Mouse (Mus musculus): Measurements from ENCODE around the gene Hmg20a. TPM values are rescaled to one million over a fixed set of nuclear protein-coding genes. Genes with fewer than 3 reads are reported as not detected.
A peak's percentile ranks its signal among the peaks of the same experiment; 100 is the strongest.

Gene Hmg20a
- polyA plus RNA-seq, 1 experiment from 2014 or later, result 49.8 TPM

DNA sequence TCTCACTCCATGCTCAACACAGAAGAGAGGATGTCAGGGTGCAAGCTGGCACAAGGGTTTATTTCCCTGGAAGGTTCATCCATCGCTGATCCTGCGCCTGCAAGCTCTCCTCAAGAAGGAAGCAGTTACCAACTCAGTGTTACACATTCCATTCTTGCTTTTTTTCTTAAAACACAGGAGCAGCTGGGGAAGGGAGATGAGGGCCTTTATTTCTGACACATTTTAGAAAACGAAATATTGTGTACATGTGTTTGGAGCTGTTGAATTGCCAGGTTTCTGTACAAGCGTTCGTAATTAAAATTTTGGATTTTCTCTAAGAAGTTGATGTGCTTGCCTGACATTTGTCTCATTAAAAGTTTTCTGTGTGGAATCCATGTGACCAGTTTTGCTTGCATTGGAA lies 78.2 kb downstream of the Hmg20a start:
- ATAC-seq (ENCODE audit: low read depth) (no peak), DNase-seq (ENCODE audit: low spot score) (no peak)
- no peaks in the 10 kb centered on the region for H3K27me3 ChIP-seq (replicated peaks; ENCODE audit: control insufficient read depth, insufficient read depth, low read length)
- 64% methylated on average over 5 of the region's 5 CpGs for WGBS
- no peaks in the 10 kb centered on the region for H3K9me3 ChIP-seq (ENCODE audit: control insufficient read depth, low read length)
- H3K27ac ChIP-seq (replicated peaks; ENCODE audit: low read depth, low read length), result 0 out of 2 replicates have a peak overlapping the region, but pooled peaks have one; percentile 11
- H3K36me3 ChIP-seq (ENCODE audit: control insufficient read depth, insufficient read depth, low read length), result peaks cover 32% of the 10 kb centered on the region
- H3K4me1 ChIP-seq (ENCODE audit: control insufficient read depth, insufficient read depth, low read length), result peaks cover 31% of the 10 kb centered on the region
- H3K9ac ChIP-seq (ENCODE audit: low read depth, low read length), result no peak overlapping the region
- H3K4me2 ChIP-seq (ENCODE audit: low read depth, low read length), result no peak overlapping the region
- H3K4me3 ChIP-seq (ENCODE audit: low read depth, low read length), result no peak overlapping the region

- WGBS, result 62% methylated on average over 5 of the region's 5 CpGs
- 0 out of 2 replicates have a peak overlapping the region, but pooled peaks have one; percentile 46 for H3K27ac ChIP-seq (replicated peaks; ENCODE audit: low read depth, low read length)
Measured at GRCm38 (mm10) chr9:56497181-56497864, 78.9 kb downstream of the Hmg20a start.

GRCm38 (mm10) chr9:56499324-56500067 lies 81.1 kb downstream of the Hmg20a start:
- no peak for DNase-seq (ENCODE audit: low spot score)

More at GRCm38 (mm10) chr9:56497181-56497864, 78.9 kb downstream of the Hmg20a start:
- ATAC-seq (ENCODE audit: low read depth) (no peak), DNase-seq (ENCODE audit: low spot score) (peak; percentile 56)
- no peaks in the 10 kb centered on the region for H3K27me3 ChIP-seq (replicated peaks; ENCODE audit: control insufficient read depth, insufficient read depth, low read length)
- no peak overlapping the region for H3K9ac ChIP-seq (ENCODE audit: low read depth, low read length)
- no peak overlapping the region for H3K4me3 ChIP-seq (ENCODE audit: low read depth, low read length)
- H3K36me3 ChIP-seq (ENCODE audit: control insufficient read depth, insufficient read depth, low read length), result peaks cover 25% of the 10 kb centered on the region
- H3K9me3 ChIP-seq (ENCODE audit: control insufficient read depth, low read length), result no peaks in the 10 kb centered on the region
- H3K4me2 ChIP-seq (ENCODE audit: low read depth, low read length), result no peak overlapping the region
- peaks cover 37% of the 10 kb centered on the region for H3K4me1 ChIP-seq (ENCODE audit: control insufficient read depth, insufficient read depth, low read length)

GRCm38 (mm10) chr9:56500893-56501590 lies 82.6 kb downstream of the Hmg20a start:
- DNase-seq (ENCODE audit: low spot score) (peak; percentile 68), ATAC-seq (ENCODE audit: low read depth) (no peak)
- H3K27me3 ChIP-seq (replicated peaks; ENCODE audit: control insufficient read depth, insufficient read depth, low read length), result no peaks in the 10 kb centered on the region
- H3K36me3 ChIP-seq (ENCODE audit: control insufficient read depth, insufficient read depth, low read length), result peaks cover 1% of the 10 kb centered on the region
- peaks cover 66% of the 10 kb centered on the region for H3K4me1 ChIP-seq (ENCODE audit: control insufficient read depth, insufficient read depth, low read length)
- H3K27ac ChIP-seq (replicated peaks; ENCODE audit: low read depth, low read length), result peak overlapping the region; percentile 36
- H3K9me3 ChIP-seq (ENCODE audit: control insufficient read depth, low read length), result no peaks in the 10 kb centered on the region
- no peak overlapping the region for H3K4me3 ChIP-seq (ENCODE audit: low read depth, low read length)
- no peak overlapping the region for H3K4me2 ChIP-seq (ENCODE audit: low read depth, low read length)
- WGBS, result 59% methylated on average over 8 of the region's 8 CpGs
- H3K9ac ChIP-seq (ENCODE audit: low read depth, low read length), result no peak overlapping the region

More at GRCm38 (mm10) chr9:56499324-56500067, 81.1 kb downstream of the Hmg20a start:
- Histone ChIP-seq H3K27me3 (replicated peaks; ENCODE audit: control insufficient read depth, insufficient read depth, low read length) (no peaks in the 10 kb centered on the region), H3K4me3 (ENCODE audit: low read depth, low read length) (no peak overlapping the region), H3K9me3 (ENCODE audit: control insufficient read depth, low read length) (no peaks in the 10 kb centered on the region), H3K27ac (replicated peaks; ENCODE audit: low read depth, low read length) (no peak overlapping the region), H3K9ac (ENCODE audit: low read depth, low read length) (no peak overlapping the region), H3K4me2 (ENCODE audit: low read depth, low read length) (no peak overlapping the region), H3K4me1 (ENCODE audit: control insufficient read depth, insufficient read depth, low read length) (peaks cover 56% of the 10 kb centered on the region), H3K36me3 (ENCODE audit: control insufficient read depth, insufficient read depth, low read length) (peaks cover 17% of the 10 kb centered on the region)
- WGBS, result 83% methylated on average over 8 of the region's 8 CpGs
- ATAC-seq (ENCODE audit: low read depth), result no peak

DNA sequence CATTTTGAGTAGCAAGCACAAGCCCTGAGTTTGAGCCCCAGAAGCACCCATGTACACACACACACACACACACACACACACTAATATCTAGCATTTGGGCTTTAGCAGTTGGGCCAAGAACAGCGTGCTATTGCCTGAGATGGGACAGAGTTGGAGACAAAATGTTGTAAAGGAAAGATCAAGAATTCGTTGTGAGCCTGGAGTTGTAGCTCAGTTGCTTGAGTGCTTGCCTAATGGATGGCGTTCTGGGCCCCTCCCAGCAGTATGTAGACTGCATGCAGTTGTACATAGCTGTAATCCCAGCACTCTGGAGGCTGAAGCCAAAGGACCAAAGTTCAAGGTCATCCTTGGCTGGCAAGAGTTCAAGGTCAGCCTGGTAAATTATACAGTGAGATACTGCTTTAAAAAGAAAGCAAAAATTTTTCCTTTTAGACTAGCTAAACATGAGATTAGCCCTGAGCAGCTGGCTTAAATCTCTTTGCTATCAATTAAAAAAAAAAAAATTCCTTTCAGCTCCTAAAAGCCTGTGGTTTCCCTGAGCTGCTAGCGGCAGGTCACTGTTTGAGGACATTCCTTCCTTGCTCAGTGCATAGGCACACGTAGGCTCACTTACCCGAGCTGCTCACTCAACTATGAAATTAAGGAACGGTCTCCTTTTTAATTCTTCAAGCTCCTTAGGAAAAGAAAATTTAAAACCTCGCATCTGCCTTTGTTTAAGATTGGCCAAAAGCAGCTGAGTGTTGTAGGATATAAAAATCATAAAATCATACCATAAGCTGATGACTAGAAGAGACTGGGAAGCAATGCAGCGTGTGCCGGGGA lies 83.5 kb downstream of the Hmg20a start:
- WGBS, result 22% methylated on average over 10 of the region's 10 CpGs
- ATAC-seq (ENCODE audit: low read depth) (0 out of 2 replicates have a peak, but pooled peaks have one; percentile 23), DNase-seq (ENCODE audit: low spot score) (peak; percentile 77)
- Histone ChIP-seq H3K4me2 (ENCODE audit: low read depth, low read length) (peak overlapping the region; percentile 31), H3K9ac (ENCODE audit: low read depth, low read length) (no peak overlapping the region), H3K27ac (replicated peaks; ENCODE audit: low read depth, low read length) (peak overlapping the region; percentile 36), H3K4me1 (ENCODE audit: control insufficient read depth, insufficient read depth, low read length) (peaks cover 63% of the 10 kb centered on the region), H3K4me3 (ENCODE audit: low read depth, low read length) (no peak overlapping the region), H3K36me3 (ENCODE audit: control insufficient read depth, insufficient read depth, low read length) (no peaks in the 10 kb centered on the region), H3K9me3 (ENCODE audit: control insufficient read depth, low read length) (no peaks in the 10 kb centered on the region), H3K27me3 (replicated peaks; ENCODE audit: control insufficient read depth, insufficient read depth, low read length) (no peaks in the 10 kb centered on the region)

GRCm38 (mm10) chr9:56502543-56502971 lies 84.1 kb downstream of the Hmg20a start:
- Histone ChIP-seq H3K4me2 (ENCODE audit: low read depth, low read length) (peak overlapping the region; percentile 31), H3K27me3 (replicated peaks; ENCODE audit: control insufficient read depth, insufficient read depth, low read length) (no peaks in the 10 kb centered on the region), H3K36me3 (ENCODE audit: control insufficient read depth, insufficient read depth, low read length) (no peaks in the 10 kb centered on the region), H3K4me3 (ENCODE audit: low read depth, low read length) (no peak overlapping the region), H3K27ac (replicated peaks; ENCODE audit: low read depth, low read length) (peak overlapping the region; percentile 36), H3K4me1 (ENCODE audit: control insufficient read depth, insufficient read depth, low read length) (peaks cover 62% of the 10 kb centered on the region), H3K9ac (ENCODE audit: low read depth, low read length) (no peak overlapping the region), H3K9me3 (ENCODE audit: control insufficient read depth, low read length) (no peaks in the 10 kb centered on the region)
- WGBS, result 18% methylated on average over 8 of the region's 8 CpGs
- no peak for ATAC-seq (ENCODE audit: low read depth)
- peak; percentile 83 for DNase-seq (ENCODE audit: low spot score)

- no peaks in the 10 kb centered on the region for H3K36me3 ChIP-seq (ENCODE audit: control insufficient read depth, insufficient read depth, low read length)
- 53% methylated on average over 7 of the region's 7 CpGs for WGBS
- H3K4me2 ChIP-seq (ENCODE audit: low read depth, low read length), result no peak overlapping the region
- H3K4me1 ChIP-seq (ENCODE audit: control insufficient read depth, insufficient read depth, low read length), result peaks cover 62% of the 10 kb centered on the region
- no peak overlapping the region for H3K4me3 ChIP-seq (ENCODE audit: low read depth, low read length)
- peak overlapping the region; percentile 99; the same call in 1 of the 2 replicates for H3K27ac ChIP-seq (replicated peaks; ENCODE audit: low read depth, low read length)
- no peak for ATAC-seq (ENCODE audit: low read depth)
- peak; percentile 60 for DNase-seq (ENCODE audit: low spot score)
- no peak overlapping the region for H3K9ac ChIP-seq (ENCODE audit: low read depth, low read length)
- no peaks in the 10 kb centered on the region for H3K9me3 ChIP-seq (ENCODE audit: control insufficient read depth, low read length)
- no peaks in the 10 kb centered on the region for H3K27me3 ChIP-seq (replicated peaks; ENCODE audit: control insufficient read depth, insufficient read depth, low read length)
Measured at GRCm38 (mm10) chr9:56503621-56504500, 85.5 kb downstream of the Hmg20a start.

All from embryonic facial prominence, embryonic 14.5 days (tissue).